Mouse (Mus musculus) heart, adult 2 months (tissue): ENCODE measurements around the gene Tcte1. TPM values are rescaled to one million over a fixed set of nuclear protein-coding genes. Genes with fewer than 3 reads are reported as not detected.

ENCODE experiments used
- DNase-seq, 2 experiments: peaks; one replicate each; pipeline ENCODE4 v3.0.0; 2021
- H3K27ac ChIP-seq: fragments of 200-600 bp; 2 replicates; pipeline ENCODE4 v1.8.1; 2022
- H3K27me3 ChIP-seq: fragments of 200-500 bp; 2 replicates; pipeline ENCODE4 v1.6.1; 2012; ENCODE audit warnings: mild to moderate bottlenecking, low read length, inconsistent platforms, mixed read lengths; ENCODE audit not compliant: control insufficient read depth, insufficient read depth
- H3K36me3 ChIP-seq: fragments of 200-500 bp; 2 replicates; pipeline ENCODE4 v1.6.1; 2012; ENCODE audit warnings: low read length, inconsistent platforms; ENCODE audit not compliant: control insufficient read depth, insufficient read depth
- H3K4me1 ChIP-seq: fragments of 200-500 bp; 2 replicates; pipeline ENCODE4 v1.6.1; 2011; ENCODE audit warnings: low read length; ENCODE audit not compliant: control insufficient read depth, insufficient read depth
- H3K4me3 ChIP-seq: fragments of 200-600 bp; 2 replicates; pipeline ENCODE4 v1.8.1; 2022
- H3K79me2 ChIP-seq: fragments of 200-500 bp; replicated peaks from 2 replicates; pipeline ENCODE4 v1.6.1; 2012; ENCODE audit warnings: mild to moderate bottlenecking, inconsistent platforms, low read length, moderate library complexity, mixed read lengths; ENCODE audit not compliant: control insufficient read depth, insufficient read depth
- H3K9ac ChIP-seq: fragments of 200-500 bp; 2 replicates; pipeline ENCODE4 v1.6.1; 2012; ENCODE audit warnings: low read depth, mild to moderate bottlenecking, control low read depth, inconsistent platforms, low read length, mixed read lengths
- CTCF ChIP-seq: fragments of 200-600 bp; IDR thresholded peaks from 2 replicates; pipeline ENCODE4 v1.8.1; 2022; ENCODE audit warnings: antibody characterized with exemption, mild to moderate bottlenecking, moderate library complexity
- EP300 ChIP-seq: fragments of 200-500 bp; IDR thresholded peaks from 2 replicates; pipeline ENCODE4 v1.6.1; 2011; ENCODE audit warnings: low read depth, low read length, control low read depth; ENCODE audit not compliant: insufficient read depth
- POLR2A ChIP-seq: fragments of 200-500 bp; IDR thresholded peaks from 2 replicates; pipeline ENCODE4 v1.6.1; 2011; ENCODE audit warnings: mild to moderate bottlenecking, low read depth, low read length, control low read depth; ENCODE audit not compliant: insufficient read depth
- WGBS: fragments of 180-500 bp; shearing (Covaris S2); methylation state at CpG from one replicate; pipeline ENCODE4 v1.1.7; 2018; 5-methylcytosine and 5-hydroxymethylcytosine counted together
- intact Hi-C: fragments of 180-260 bp; cut with DNase I; formaldehyde crosslinking; loops from one replicate; pipeline ENCODE4 v1.15.1; 2025
- polyA plus RNA-seq: library from polyadenylated mRNA; depleted of rRNA; stranded (reverse); fragments of >200 nt; gene quantifications from 2 replicates; pipeline ENCODE4 v1.2.3, GENCODE M21; 2012
- total RNA-seq, 2 experiments: library from RNA; stranded (reverse); gene quantifications; 2 replicates each; pipeline ENCODE4 v1.2.3; 2021

Gene Tcte1
- total and polyA plus RNA-seq, 3 experiments = 0.90 TPM; not detected in 2

GRCm38 (mm10) chr17:45551816-45552451 is 28.7 kb downstream of the Tcte1 start:
- 6% methylated on average over 8 of the region's 8 CpGs for WGBS
- H3K27me3 ChIP-seq = peaks cover 9% of the 10 kb centered on the region
- H3K9ac ChIP-seq = no peak overlapping the region

DNA sequence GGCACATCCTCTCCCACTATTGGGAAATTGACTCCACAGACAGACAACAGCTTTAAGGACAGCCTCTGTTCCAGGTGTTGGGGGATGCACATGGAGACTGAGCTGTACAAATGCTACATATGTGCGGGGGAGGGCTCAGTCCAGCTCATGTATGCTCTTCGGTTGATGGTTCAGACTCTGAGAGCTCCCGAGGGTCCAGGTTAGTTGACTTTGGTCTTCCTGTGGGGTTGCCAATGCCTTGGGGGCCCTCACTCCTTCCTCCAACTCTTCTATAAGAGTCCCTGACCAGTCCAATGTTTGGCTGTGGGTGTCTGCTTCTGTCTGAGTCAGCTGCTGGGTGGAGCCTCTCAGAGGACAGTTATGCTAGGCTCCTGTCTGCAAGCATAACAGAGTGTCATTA is 29.8 kb downstream of the Tcte1 start:
- H3K36me3 ChIP-seq = no peaks in the 10 kb centered on the region
- intact Hi-C loops = no loop called here
- H3K79me2 ChIP-seq = no peaks in the 10 kb centered on the region
- no peak overlapping the region for H3K27ac ChIP-seq
- no peak overlapping the region for H3K4me3 ChIP-seq
- TF ChIP-seq EP300 (no peak), POLR2A (no peak), CTCF (no peak)
- H3K27me3 ChIP-seq = peaks cover 7% of the 10 kb centered on the region
- no peak overlapping the region for H3K9ac ChIP-seq
- no peak for DNase-seq
- peaks cover 4% of the 10 kb centered on the region; the same call in 1 of the 2 replicates for H3K4me1 ChIP-seq
- 79% methylated on average over 3 of the region's 3 CpGs for WGBS

More at GRCm38 (mm10) chr17:45551816-45552451, 28.7 kb downstream of the Tcte1 start:
- no peaks in the 10 kb centered on the region for H3K36me3 ChIP-seq
- H3K27ac ChIP-seq = no peak overlapping the region
- peak; percentile 96 for TF ChIP-seq CTCF
- TF ChIP-seq EP300 = peak; percentile 84
- TF ChIP-seq POLR2A = no peak
- intact Hi-C loops = loop anchor here (1.0 kb wide), 2 partner anchors 36 to 74 kb away; no protein-coding TSS in a partner anchor
- peak; percentile 74 to 83 for DNase-seq
- H3K4me1 ChIP-seq = peaks cover 3% of the 10 kb centered on the region; the same call in 1 of the 2 replicates
- no peak overlapping the region for H3K4me3 ChIP-seq
- no peaks in the 10 kb centered on the region for H3K79me2 ChIP-seq

DNA sequence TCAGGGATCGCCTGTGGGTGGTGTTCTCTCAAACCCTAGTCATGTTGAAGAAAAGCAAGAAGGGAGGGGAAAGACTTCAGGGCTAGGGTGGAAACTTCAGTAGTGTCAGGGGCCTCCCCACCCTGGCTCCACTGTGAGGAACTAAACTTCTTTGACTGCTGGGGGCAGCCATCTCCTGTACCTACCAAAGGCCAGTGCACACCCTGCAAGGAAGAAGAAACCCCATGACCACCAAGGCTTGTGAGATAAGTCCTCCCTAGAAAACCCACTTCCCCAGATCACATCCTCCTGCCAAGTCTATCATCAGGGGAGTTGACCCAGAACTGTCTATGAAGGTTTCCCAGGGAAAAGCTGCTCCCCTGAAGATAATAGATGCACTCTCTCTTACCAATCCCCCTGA is 31.2 kb downstream of the Tcte1 start:
- TF ChIP-seq POLR2A = no peak
- TF ChIP-seq EP300 = no peak
- TF ChIP-seq CTCF = no peak
- Histone ChIP-seq H3K79me2 (no peaks in the 10 kb centered on the region), H3K9ac (no peak overlapping the region), H3K27ac (no peak overlapping the region), H3K27me3 (no peaks in the 10 kb centered on the region), H3K4me1 (peaks cover 4% of the 10 kb centered on the region; the same call in 1 of the 2 replicates), H3K36me3 (no peaks in the 10 kb centered on the region), H3K4me3 (no peak overlapping the region)
- intact Hi-C loops = loop anchor here (2.0 kb wide), 1 partner anchor 48 kb away; the partner anchor contains the start of gene Aars2
- WGBS = 45% methylated on average over 1 of the region's 1 CpGs
- DNase-seq = no peak

DNA sequence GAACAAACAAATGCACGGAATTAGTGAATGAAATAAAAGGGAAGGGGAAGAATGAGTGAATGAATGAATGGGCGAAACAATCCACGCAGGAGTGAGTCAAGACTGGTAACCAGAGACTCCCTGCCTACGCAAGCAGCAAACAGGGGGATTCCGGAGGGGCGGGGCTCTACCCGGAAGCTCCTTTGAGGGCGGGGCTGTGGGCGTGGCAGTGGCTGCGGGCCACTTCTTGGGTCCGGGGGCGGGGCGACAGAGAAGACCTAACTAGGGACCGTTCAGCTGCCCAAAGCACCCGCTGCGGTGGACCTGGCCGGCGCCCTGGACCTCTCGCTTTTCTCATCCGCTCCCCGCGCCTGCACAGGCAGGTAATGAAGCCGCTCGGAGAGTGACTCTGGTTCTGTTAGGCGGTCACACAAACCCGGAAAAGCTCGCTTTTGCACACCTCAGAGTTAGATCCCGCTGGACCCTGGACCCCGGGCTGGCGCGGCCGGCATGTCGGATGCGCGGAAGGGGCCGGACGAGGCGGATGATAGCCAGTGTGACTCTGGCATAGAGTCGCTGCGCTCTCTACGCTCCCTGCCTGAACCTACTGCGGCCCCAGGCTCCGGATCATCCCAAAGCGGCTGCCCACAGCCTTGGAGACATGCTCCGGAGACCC is 32.3 kb downstream of the Tcte1 start, which contains the start of gene Nfkbie:
Gene Nfkbie (plus strand): TSS at position 252 of the 655 bp plus-strand sequence.
- no peaks in the 10 kb centered on the region for H3K79me2 ChIP-seq
- peak within 1 kb of the TSS; percentile 47 for H3K27ac ChIP-seq
- H3K9ac ChIP-seq = peak within 1 kb of the TSS; percentile 66
- peak within 1 kb of the TSS; percentile 89 for H3K4me3 ChIP-seq
- no peaks in the 10 kb centered on the region for H3K27me3 ChIP-seq
- no peaks in the 10 kb centered on the region for H3K36me3 ChIP-seq
- intact Hi-C loops = loop anchor here (2.0 kb wide), 1 partner anchor 49 kb away; the partner anchor contains the start of gene Aars2
- under 1% methylated on average over 45 of the region's 45 CpGs for WGBS
- DNase-seq = peak; percentile 95 to 97
- peaks cover 4% of the 10 kb centered on the region; the same call in 1 of the 2 replicates for H3K4me1 ChIP-seq
- TF ChIP-seq CTCF = no peak
- peak; percentile 74 for TF ChIP-seq POLR2A

GRCm38 (mm10) chr17:45556107-45556489 is 32.9 kb downstream of the Tcte1 start:
- Histone ChIP-seq H3K4me3 (peak overlapping the region; percentile 89), H3K36me3 (no peaks in the 10 kb centered on the region), H3K4me1 (peaks cover 4% of the 10 kb centered on the region; the same call in 1 of the 2 replicates), H3K27me3 (no peaks in the 10 kb centered on the region), H3K9ac (peak overlapping the region; percentile 66), H3K79me2 (no peaks in the 10 kb centered on the region), H3K27ac (peak overlapping the region; percentile 47)
- intact Hi-C loops = no loop called here
- WGBS = 4% methylated on average over 14 of the region's 14 CpGs
- no peak for TF ChIP-seq EP300
- no peak for TF ChIP-seq POLR2A
- TF ChIP-seq CTCF = no peak
- no peak for DNase-seq
